ENCODE assay signal across 9 mouse cellular contexts in genomic region chr1:74054007-74054406, GRCm38 (mm10).
DNase-seq lines count a peak whose midpoint lies in the region; ATAC-seq and TF ChIP-seq lines count a peak whose summit lies in the region.
"Had no signal": no experiment of that assay in that cellular context is flagged by ENCODE, and none has a peak within 500 bp of the region (broad histone marks: within the 10 kb centered on the region; RNA-seq: fewer than 3 reads in every experiment).

No protein-coding gene starts in this region.

- H3K36me3 ChIP-seq in intestine, embryonic 14.5 days (ENCODE audit: control insufficient read depth, insufficient read depth, low read length), result no peaks in the 10 kb centered on the region
- no peaks in the 10 kb centered on the region for H3K36me3 ChIP-seq in intestine, postnatal 0 days (ENCODE audit: control insufficient read depth, insufficient read depth)
- no peaks in the 10 kb centered on the region for H3K36me3 ChIP-seq in heart, postnatal 0 days (replicated peaks; ENCODE audit: control insufficient read depth, insufficient read depth, low read length)

- H3K9me3 ChIP-seq in intestine, embryonic 14.5 days (ENCODE audit: control insufficient read depth, low read length), result no peaks in the 10 kb centered on the region
- H3K9me3 ChIP-seq in intestine, postnatal 0 days (ENCODE audit: control insufficient read depth), result no peaks in the 10 kb centered on the region
- no peaks in the 10 kb centered on the region for H3K9me3 ChIP-seq in heart, postnatal 0 days (replicated peaks; ENCODE audit: control insufficient read depth, low read length)

- H3K27me3 ChIP-seq in intestine, embryonic 14.5 days (replicated peaks; ENCODE audit: control insufficient read depth, insufficient read depth, low read length), result no peaks in the 10 kb centered on the region
- H3K27me3 ChIP-seq in intestine, postnatal 0 days (replicated peaks; ENCODE audit: control insufficient read depth, insufficient read depth, low read length), result no peaks in the 10 kb centered on the region
- H3K27me3 ChIP-seq in heart, postnatal 0 days (ENCODE audit: control insufficient read depth, insufficient read depth, low read length), result no peaks in the 10 kb centered on the region

- H3K9ac ChIP-seq in intestine, embryonic 14.5 days (ENCODE audit: low read length), result no peak overlapping the region
- no peak overlapping the region for H3K9ac ChIP-seq in intestine, postnatal 0 days (ENCODE audit: low read depth, low read length)
- H3K9ac ChIP-seq in heart, postnatal 0 days (replicated peaks; ENCODE audit: low read depth, low read length), result no peak overlapping the region

- ATAC-seq in intestine, embryonic 14.5 days (replicated peaks; ENCODE audit: low FRiP score, low TSS enrichment, low read depth), result peak; percentile 86
- ATAC-seq in intestine, postnatal 0 days, result no peak
- ATAC-seq in heart, postnatal 0 days (ENCODE audit: insufficient read depth, low read depth), result peak; percentile 76

- peak; percentile 71; the same call in 1 of the 2 replicates for TF ChIP-seq EP300 in heart, postnatal 0 days (IDR thresholded peaks at IDR 0.05; ENCODE audit: low read depth)

- intact Hi-C loops in left cerebral cortex, postnatal 25 days (cut with DNase I), result no loop called here

- TF ChIP-seq CTCF in intestine, postnatal 0 days (IDR thresholded peaks at IDR 0.05; ENCODE audit: low read depth), result no peak
- TF ChIP-seq CTCF in heart, postnatal 0 days (IDR thresholded peaks at IDR 0.05; ENCODE audit: low read depth), result no peak

- 13% methylated on average over 7 of the region's 7 CpGs for WGBS in intestine, embryonic 14.5 days
- 38% methylated on average over 7 of the region's 7 CpGs for WGBS in intestine, postnatal 0 days
- 4% methylated on average over 7 of the region's 7 CpGs for WGBS in heart, postnatal 0 days

- no peak for DNase-seq in intestine, embryonic 14.5 days (ENCODE audit: low spot score)
- DNase-seq in embryo, embryonic 10.5 days (ENCODE audit: low spot score), result peak; percentile 78
- DNase-seq in heart, postnatal 0 days (ENCODE audit: low spot score), result peak; percentile 70
- DNase-seq in lung, postnatal 4 days, result peak; percentile 69 to 85
- no peak for DNase-seq in adrenal gland, postnatal 25 days
- DNase-seq in left cerebral cortex, postnatal 25 days (ENCODE audit: low spot score in 2 of 2), result no peak
- DNase-seq in thymus, postnatal 14 days, result no peak
- DNase-seq: cerebellum, adult 8-10 months had no signal

- no peak overlapping the region for H3K4me3 ChIP-seq in intestine, embryonic 14.5 days (ENCODE audit: low read depth, low read length)
- no peak overlapping the region for H3K4me3 ChIP-seq in intestine, postnatal 0 days (ENCODE audit: low read depth, low read length)
- no peak overlapping the region for H3K4me3 ChIP-seq in heart, postnatal 0 days (ENCODE audit: low read depth, low read length)

- H3K4me1 ChIP-seq in intestine, embryonic 14.5 days (replicated peaks; ENCODE audit: control insufficient read depth, insufficient read depth, low read length), result peaks cover 19% of the 10 kb centered on the region
- H3K4me1 ChIP-seq in intestine, postnatal 0 days (replicated peaks; ENCODE audit: control insufficient read depth, insufficient read depth, low read length), result no peaks in the 10 kb centered on the region
- peaks cover 63% of the 10 kb centered on the region for H3K4me1 ChIP-seq in heart, postnatal 0 days (ENCODE audit: control insufficient read depth, insufficient read depth)

- no peak overlapping the region for H3K4me2 ChIP-seq in intestine, embryonic 14.5 days (ENCODE audit: low read length)
- H3K4me2 ChIP-seq in intestine, postnatal 0 days (replicated peaks; ENCODE audit: low read depth), result no peak overlapping the region
- no peak overlapping the region for H3K4me2 ChIP-seq in heart, postnatal 0 days (ENCODE audit: low read depth, low read length)

- peak overlapping the region; percentile 51; the same call in 1 of the 2 replicates for H3K27ac ChIP-seq in intestine, embryonic 14.5 days (ENCODE audit: low read depth)
- no peak overlapping the region for H3K27ac ChIP-seq in intestine, postnatal 0 days (ENCODE audit: low read depth, low read length)
- peak overlapping the region; percentile 88 for H3K27ac ChIP-seq in heart, postnatal 0 days (ENCODE audit: low read depth)

Comparison
In these comparisons a context has a peak if more than half of its experiments do, and no peak if none do; other contexts are left out.
1. DNase-seq: peak in embryo, embryonic 10.5 days (single experiment), heart, postnatal 0 days (single experiment) and lung, postnatal 4 days (2 of 2); none in intestine, embryonic 14.5 days (single experiment), adrenal gland, postnatal 25 days (single experiment), left cerebral cortex, postnatal 25 days (0 of 2) and thymus, postnatal 14 days (single experiment).